Mouse (Mus musculus) ZHBTc4 (cell line): ENCODE measurements at regions not wholly inside any gene's neighbourhood (a gene's known extent, or its start where the extent isn't known, plus 50 kb on each side); places are given as distances from the start of the nearest gene placed in this dataset.
A peak's percentile ranks its signal among the peaks of the same experiment; 100 is the strongest.
"Not testable (repeated sequence)": the region's sequence is repeated elsewhere in the genome, so short reads cannot be mapped to it uniquely, and the experiment has no call there.

Experiments used
- DNase-seq: peaks from one replicate; pipeline ENCODE4 v3.0.0-alpha.2; 2011; ENCODE audit warnings: low read depth, low spot score

DNA sequence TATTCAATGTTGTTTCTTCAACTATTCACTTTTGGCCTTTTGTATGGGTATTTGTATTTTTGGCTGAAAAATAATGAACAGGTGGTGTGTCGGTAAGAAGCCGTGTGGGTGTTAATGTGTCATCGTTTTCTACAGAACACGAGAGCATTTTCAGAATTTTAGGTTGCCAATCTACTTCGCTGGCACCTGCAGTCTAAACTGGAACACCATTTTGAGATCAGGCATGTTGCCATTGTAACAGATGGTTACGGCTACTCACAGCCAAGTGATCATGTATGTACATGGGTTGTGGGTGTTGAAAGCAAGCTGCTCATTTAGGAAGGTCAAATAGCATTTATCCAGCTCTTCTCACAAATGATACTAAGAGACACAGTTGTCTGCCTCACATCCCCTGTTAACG lies 167.2 kb upstream of the Gm21833 start:
- no peak for DNase-seq

DNA sequence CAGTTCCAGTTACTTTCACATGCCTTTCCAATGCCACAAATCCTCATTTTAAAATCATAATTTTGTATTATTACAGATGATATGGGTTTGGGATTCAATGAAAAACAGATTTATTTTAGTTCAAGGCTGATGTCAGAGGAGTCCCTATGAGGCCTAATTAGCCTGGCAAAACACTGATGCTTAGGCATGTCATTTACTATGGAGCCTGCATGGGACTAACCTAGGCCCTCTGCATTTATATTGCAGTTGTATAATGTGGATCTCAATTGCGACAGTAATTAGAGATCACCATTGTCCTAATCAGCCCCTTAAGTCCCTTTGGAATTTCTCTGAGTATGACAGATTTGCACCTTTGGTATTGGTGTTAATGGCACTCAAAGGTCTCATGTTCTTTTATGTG lies 153.3 kb upstream of the Gm21833 start:
- no peak for DNase-seq

DNA sequence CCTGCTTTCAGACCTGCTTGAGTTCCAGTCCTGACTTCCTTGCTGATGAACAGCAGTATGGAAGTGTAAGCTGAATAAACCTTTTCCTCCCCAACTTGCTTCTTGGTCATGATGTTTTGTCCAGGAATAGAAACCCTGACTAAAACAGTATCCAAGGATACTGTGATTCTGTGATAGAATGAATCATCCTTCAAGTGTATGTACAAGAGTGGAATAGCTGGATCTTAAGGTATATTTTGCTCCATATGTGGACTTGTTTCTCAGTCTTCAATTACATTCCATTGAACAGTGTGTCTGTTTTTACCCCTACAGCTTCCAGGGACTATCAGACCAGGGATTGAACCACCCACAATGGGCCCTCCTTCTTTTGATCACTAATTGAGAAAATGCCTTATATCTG lies 145.1 kb upstream of the Gm21833 start:
- DNase-seq: not testable (repeated sequence)

GRCm38 (mm10) chr16:82700922-82701321 lies 127.3 kb upstream of the Gm21833 start:
- DNase-seq: no peak

DNA sequence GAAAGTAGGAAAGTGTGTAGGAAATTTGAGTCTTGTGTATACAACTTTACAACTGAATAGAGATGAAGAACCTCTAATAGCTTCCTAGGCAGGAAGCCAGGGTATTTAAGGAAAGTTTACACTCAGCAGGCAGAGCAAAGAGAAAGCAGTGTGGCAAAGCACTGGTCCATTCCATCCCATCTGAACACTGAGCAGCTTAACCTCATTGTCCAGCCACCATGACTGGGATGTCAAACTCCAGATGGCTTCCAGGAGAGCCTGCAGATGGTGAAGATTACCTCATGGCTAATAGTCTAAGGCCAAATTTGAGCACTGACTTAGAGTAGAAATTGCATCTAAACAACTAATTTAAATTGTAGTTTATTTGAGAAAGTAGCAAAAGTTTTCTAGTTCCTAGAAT lies 117.0 kb upstream of the Gm21833 start:
- no peak for DNase-seq

- no peak for DNase-seq
Measured at GRCm38 (mm10) chr16:82734117-82734516, 94.1 kb upstream of the Gm21833 start.

GRCm38 (mm10) chr16:82758466-82758865 lies 69.7 kb upstream of the Gm21833 start:
- peak; percentile 1 for DNase-seq
